Mouse (Mus musculus) thymus, adult 2 months (tissue): ENCODE measurements at regions not wholly inside any gene's neighbourhood (a gene's known extent, or its start where the extent isn't known, plus 50 kb on each side); places are given as distances from the start of the nearest gene placed in this dataset.

Experiments
- CTCF ChIP-seq: fragments of 200-500 bp; IDR thresholded peaks from 2 replicates; pipeline ENCODE4 v1.5.1; 2012; ENCODE audit warnings: mild to moderate bottlenecking, control low read depth, low read length, moderate library complexity, borderline replicate concordance; ENCODE audit not compliant: control insufficient read depth, poor library complexity, insufficient read depth; ENCODE audit errors: extremely low read depth
- POLR2A ChIP-seq: fragments of 200-500 bp; IDR thresholded peaks from 2 replicates; pipeline ENCODE4 v1.6.1; 2012; ENCODE audit warnings: mild to moderate bottlenecking, low read length, control low read depth, moderate library complexity; ENCODE audit not compliant: control insufficient read depth, poor library complexity, insufficient read depth; ENCODE audit errors: extremely low read depth

- TF ChIP-seq POLR2A (no peak), CTCF (no peak)
These were observed 73.6 kb upstream of the Nrp1 start for GRCm38 (mm10) chr8:128284816-128285215.
